Mouse (Mus musculus): ENCODE data around the gene Senp6. TPM values are rescaled to one million over a fixed set of nuclear protein-coding genes. Genes with fewer than 3 reads are reported as not detected.

Senp6 gene
- 211 TPM for polyA plus RNA-seq (2014; fragmentation: Illumina TruSeq; extraction: RNeasy Lipid Tissue Mini Kit (QIAGEN cat#74804); ENCODE audit: low read depth, low replicate concordance)

DNA sequence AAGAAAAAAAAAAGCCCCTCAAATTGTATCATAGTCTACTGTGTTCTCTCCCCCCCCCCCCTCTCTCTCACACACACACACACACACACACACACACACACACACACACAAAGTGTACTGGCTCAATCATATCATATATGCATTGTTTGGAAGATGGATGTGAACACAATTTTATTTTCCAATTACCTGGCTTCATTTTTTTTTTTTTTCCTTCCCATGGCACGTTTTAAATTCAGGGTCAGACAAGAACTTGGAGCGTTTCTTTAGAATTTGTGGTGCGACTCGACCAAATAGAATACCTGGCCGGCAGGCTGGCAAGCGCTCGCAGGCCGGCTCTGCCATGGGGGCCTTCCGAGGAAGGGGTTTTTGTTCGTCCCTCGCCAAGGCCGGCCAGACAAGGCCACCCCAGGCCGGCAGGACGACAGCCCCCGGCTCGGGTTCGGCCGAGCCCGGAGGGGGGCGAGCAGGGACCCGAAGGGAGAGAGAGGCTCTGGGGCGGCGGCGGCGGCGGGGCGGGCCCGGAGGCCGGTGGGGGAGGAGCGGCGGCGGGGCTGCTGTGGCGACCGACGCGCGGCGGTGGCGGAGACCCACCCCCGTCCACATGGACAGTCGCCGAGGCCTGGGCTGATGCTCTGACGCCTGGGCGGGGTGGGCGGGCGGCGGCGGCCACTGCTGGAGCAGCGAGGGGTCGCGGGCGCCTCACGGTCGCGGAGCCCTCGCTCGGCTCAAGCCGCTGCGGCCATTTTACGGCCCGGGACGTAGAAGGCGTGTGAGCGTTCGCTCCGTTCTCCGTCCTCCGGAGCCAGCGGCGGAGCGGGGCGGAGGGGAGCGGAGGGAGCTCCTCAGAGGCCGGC, at the start of gene Senp6:
Senp6 (plus strand) TSS at position 537 of the 854 bp plus-strand sequence.

DNA sequence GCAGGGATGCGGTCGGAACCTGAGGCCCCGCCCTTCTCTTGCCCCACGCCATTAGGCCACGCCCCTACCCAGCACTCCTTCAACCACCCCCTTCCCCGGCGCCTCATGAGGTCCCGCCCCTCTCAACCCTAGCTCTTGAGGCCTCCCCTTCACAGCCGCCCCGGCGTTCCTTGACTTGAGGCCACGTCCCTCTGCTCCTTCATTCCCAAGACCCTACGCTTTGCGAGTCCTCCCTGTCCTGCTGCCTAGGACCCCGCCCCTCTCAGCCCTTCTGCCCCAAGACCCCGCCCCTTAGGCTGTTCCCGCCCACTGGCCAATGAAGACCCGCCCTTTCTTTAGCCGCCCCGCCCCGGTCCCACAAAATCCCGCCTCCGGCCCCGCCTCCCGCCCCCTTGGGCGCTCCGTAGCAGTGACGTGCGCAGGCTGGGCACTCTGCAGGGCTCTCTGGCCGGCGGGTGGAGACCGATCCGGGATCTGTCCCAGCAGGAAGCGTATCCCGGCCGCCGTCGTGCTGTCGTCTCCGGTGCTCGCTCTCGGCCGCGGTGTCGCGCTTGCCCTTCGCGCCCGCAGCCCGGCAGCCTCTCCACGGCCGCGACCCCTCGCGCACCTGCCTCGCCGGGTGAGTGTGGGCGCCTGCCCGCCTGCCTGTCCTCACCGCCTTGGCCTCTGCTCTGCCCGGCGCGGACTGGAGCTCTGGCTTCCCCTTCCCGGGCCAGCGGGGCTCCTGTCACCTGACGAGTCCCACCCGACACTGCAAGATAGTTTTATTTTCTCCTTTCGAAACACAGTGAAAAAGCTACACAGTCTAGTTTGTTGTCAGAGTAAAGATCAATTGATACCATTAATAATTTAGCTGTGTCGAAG, 98.1 kb downstream of the Senp6 start, which contains the start of gene Myo6:
Myo6 (plus strand) TSS at position 421 of the 864 bp plus-strand sequence.

Other genes with a start within 250 kb of the Senp6 start
- 1.6 TPM for gene Filip1, start 54.1 kb upstream of the Senp6 start, polyA plus RNA-seq (2014; fragmentation: Illumina TruSeq; extraction: RNeasy Lipid Tissue Mini Kit (QIAGEN cat#74804); ENCODE audit: low read depth, low replicate concordance)
- gene Myo6, start 98.1 kb downstream of the Senp6 start, polyA plus RNA-seq (2014; fragmentation: Illumina TruSeq; extraction: RNeasy Lipid Tissue Mini Kit (QIAGEN cat#74804); ENCODE audit: low read depth, low replicate concordance): 277 TPM

All from kidney, adult 10 weeks (tissue).